Comparison of ENCODE assay signal across 8 mouse cellular contexts in genomic region chr9:108649561-108650440, GRCm38 (mm10). TPM values are rescaled to one million over a fixed set of nuclear protein-coding genes. Genes with fewer than 3 reads are reported as not detected.
DNase-seq lines count a peak whose midpoint lies in the region; ATAC-seq and TF ChIP-seq lines count a peak whose summit lies in the region.

No protein-coding gene starts in this region.

- H3K36me3 ChIP-seq in intestine, embryonic 16.5 days (ENCODE audit: control insufficient read depth, insufficient read depth, low read length): no peaks in the 10 kb centered on the region
- no peaks in the 10 kb centered on the region for H3K36me3 ChIP-seq in midbrain, postnatal 0 days (ENCODE audit: insufficient read depth, low read length)

- H3K27me3 ChIP-seq in intestine, embryonic 16.5 days (replicated peaks; ENCODE audit: control insufficient read depth, insufficient read depth, low read length): no peaks in the 10 kb centered on the region
- no peaks in the 10 kb centered on the region for H3K27me3 ChIP-seq in midbrain, postnatal 0 days (ENCODE audit: insufficient read depth, low read length)

- no peak for TF ChIP-seq CTCF in embryonic fibroblast, embryonic 13.5 days (IDR thresholded peaks at IDR 0.05; ENCODE audit: borderline replicate concordance, insufficient read depth, low read length)
- TF ChIP-seq CTCF in midbrain, postnatal 0 days (IDR thresholded peaks at IDR 0.05): no peak

- peak overlapping the region; percentile 92 for H3K27ac ChIP-seq in embryonic fibroblast, embryonic 13.5 days (ENCODE audit: insufficient read depth, low read length)
- H3K27ac ChIP-seq in intestine, embryonic 16.5 days (ENCODE audit: low read length): peak overlapping the region; percentile 94
- H3K27ac ChIP-seq in midbrain, postnatal 0 days (ENCODE audit: low read depth, low read length): peak overlapping the region; percentile 87

- H3K4me1 ChIP-seq in embryonic fibroblast, embryonic 13.5 days (ENCODE audit: control insufficient read depth, insufficient read depth, low read length): peaks cover 4% of the 10 kb centered on the region
- H3K4me1 ChIP-seq in intestine, embryonic 16.5 days (ENCODE audit: control insufficient read depth, insufficient read depth, low read length): peaks cover 16% of the 10 kb centered on the region; the same call in 1 of the 2 replicates
- peaks cover 7% of the 10 kb centered on the region; the same call in 1 of the 2 replicates for H3K4me1 ChIP-seq in midbrain, postnatal 0 days (ENCODE audit: insufficient read depth, low read length)

- H3K4me3 ChIP-seq in embryonic fibroblast, embryonic 13.5 days (ENCODE audit: insufficient read depth, low read length): peak overlapping the region; percentile 82
- H3K4me3 ChIP-seq in intestine, embryonic 16.5 days (ENCODE audit: low read length): peak overlapping the region; percentile 97
- peak overlapping the region; percentile 99 for H3K4me3 ChIP-seq in midbrain, postnatal 0 days (ENCODE audit: low read depth, low read length)

- peak overlapping the region; percentile 61 for H3K4me2 ChIP-seq in intestine, embryonic 16.5 days (ENCODE audit: low read depth, low read length)
- peak overlapping the region; percentile 90 for H3K4me2 ChIP-seq in midbrain, postnatal 0 days (ENCODE audit: low read depth, low read length, poor library complexity, severe bottlenecking)

- 21% methylated on average over 29 of the region's 29 CpGs for WGBS in intestine, embryonic 16.5 days
- 30% methylated on average over 29 of the region's 29 CpGs for WGBS in midbrain, postnatal 0 days

- H3K9me3 ChIP-seq in intestine, embryonic 16.5 days (ENCODE audit: control insufficient read depth, low read length): no peaks in the 10 kb centered on the region
- no peaks in the 10 kb centered on the region for H3K9me3 ChIP-seq in midbrain, postnatal 0 days (ENCODE audit: low read length)

- 0 out of 2 replicates have a peak, but pooled peaks have one; percentile 30 for TF ChIP-seq POLR2A in embryonic fibroblast, embryonic 13.5 days (IDR thresholded peaks at IDR 0.05; ENCODE audit: low read depth, low read length)

- peak overlapping the region; percentile 93 for H3K9ac ChIP-seq in intestine, embryonic 16.5 days (ENCODE audit: low read depth, low read length)
- peak overlapping the region; percentile 89 for H3K9ac ChIP-seq in midbrain, postnatal 0 days (replicated peaks; ENCODE audit: low read length, poor library complexity, severe bottlenecking)

- peak; percentile 9 for ATAC-seq in intestine, embryonic 16.5 days
- no peak; the same call in 1 of the 2 replicates for ATAC-seq in midbrain, postnatal 0 days (ENCODE audit: low FRiP score)

- peak; percentile 23 for DNase-seq in cerebellum, adult 8-10 months
- no peak for DNase-seq in cerebellum, adult 11 months
- DNase-seq in CD4-positive helper T cell, adult 2 months (ENCODE audit: low read depth, low spot score): peak; percentile 72
- DNase-seq in midbrain, postnatal 0 days (ENCODE audit: low spot score): no peak
- no peak for DNase-seq in gastrocnemius, adult 8-10 months (ENCODE audit: low spot score in 2 of 2)
- no peak for DNase-seq in ovary, postnatal 14 days (ENCODE audit: low spot score)

RNA-seq across cellular contexts. Expression of gene Arih2, which starts 0.6 kb away (rescaled TPM):
- polyA plus RNA-seq in embryonic fibroblast, embryonic 13.5 days (2011; ENCODE audit: insufficient read length, low read depth, missing spikeins): 65.9 and 73.9 TPM in 2 replicates
- polyA plus RNA-seq in intestine, embryonic 16.5 days (2015; fragmentation: Nextera tagmentation; extraction: Ambion mirVana): 41.2 and 42.9 TPM in 2 replicates
- 43.1 and 61.9 TPM in 2 replicates for total RNA-seq in midbrain, postnatal 0 days (2014; rRNA removed)
- polyA plus RNA-seq in midbrain, postnatal 0 days (2015; fragmentation: Nextera tagmentation; extraction: Ambion mirVana): 36.7 and 37.3 TPM in 2 replicates
- 10 to 100 TPM; 68.7 to 85.9 (median 81.8) TPM for total RNA-seq in gastrocnemius, adult 8-10 months (2022)

RNA-seq across cellular contexts. Expression of gene Slc25a20, which starts 12.1 kb away (rescaled TPM):
- 35.0 and 36.6 TPM in 2 replicates for polyA plus RNA-seq in embryonic fibroblast, embryonic 13.5 days (2011; ENCODE audit: insufficient read length, low read depth, missing spikeins)
- 111 and 117 TPM in 2 replicates for polyA plus RNA-seq in intestine, embryonic 16.5 days (2015; fragmentation: Nextera tagmentation; extraction: Ambion mirVana)
- total RNA-seq in midbrain, postnatal 0 days (2014; rRNA removed): 32.5 and 50.8 TPM in 2 replicates
- polyA plus RNA-seq in midbrain, postnatal 0 days (2015; fragmentation: Nextera tagmentation; extraction: Ambion mirVana): 44.4 and 45.4 TPM in 2 replicates
- total RNA-seq in gastrocnemius, adult 8-10 months (2022): 10 to 100 TPM; 62.5 to 78.8 (median 68.7) TPM

RNA-seq across cellular contexts. Expression of gene Prkar2a, which starts 39.3 kb away (rescaled TPM):
- 61.9 and 78.8 TPM in 2 replicates for polyA plus RNA-seq in embryonic fibroblast, embryonic 13.5 days (2011; ENCODE audit: insufficient read length, low read depth, missing spikeins)
- 32.8 and 36.9 TPM in 2 replicates for polyA plus RNA-seq in intestine, embryonic 16.5 days (2015; fragmentation: Nextera tagmentation; extraction: Ambion mirVana)
- total RNA-seq in midbrain, postnatal 0 days (2014; rRNA removed): 107 and 137 TPM in 2 replicates
- 44.8 and 49.7 TPM in 2 replicates for polyA plus RNA-seq in midbrain, postnatal 0 days (2015; fragmentation: Nextera tagmentation; extraction: Ambion mirVana)
- total RNA-seq in gastrocnemius, adult 8-10 months (2022): 100 to 1,000 TPM; 182 to 235 (median 191) TPM

RNA-seq across cellular contexts. Expression of gene P4htm, which starts 52.3 kb away (rescaled TPM):
- 3.4 and 4.8 TPM in 2 replicates for polyA plus RNA-seq in embryonic fibroblast, embryonic 13.5 days (2011; ENCODE audit: insufficient read length, low read depth, missing spikeins)
- 4.5 and 5.0 TPM in 2 replicates for polyA plus RNA-seq in intestine, embryonic 16.5 days (2015; fragmentation: Nextera tagmentation; extraction: Ambion mirVana)
- total RNA-seq in midbrain, postnatal 0 days (2014; rRNA removed): 51.7 and 65.8 TPM in 2 replicates
- polyA plus RNA-seq in midbrain, postnatal 0 days (2015; fragmentation: Nextera tagmentation; extraction: Ambion mirVana): 48.7 and 53.5 TPM in 2 replicates
- total RNA-seq in gastrocnemius, adult 8-10 months (2022): 1 to 10 TPM; 3.8 to 5.5 (median 4.9) TPM

Comparison
In these comparisons a context has a peak if more than half of its experiments do, and no peak if none do; other contexts are left out.
1. DNase-seq: peak in cerebellum, adult 8-10 months (single experiment) and CD4-positive helper T cell, adult 2 months (single experiment); none in cerebellum, adult 11 months (single experiment), midbrain, postnatal 0 days (single experiment), gastrocnemius, adult 8-10 months (0 of 2) and ovary, postnatal 14 days (single experiment).
2. Peak in every context shown above with its lines, with median percentiles within 50 percentile points of each other: H3K27ac ChIP-seq and H3K4me3 ChIP-seq.